Mouse (Mus musculus) liver, embryonic 14.5 days (tissue): Measurements from ENCODE around the gene Uba6. TPM values are rescaled to one million over a fixed set of nuclear protein-coding genes. Genes with fewer than 3 reads are reported as not detected.

Experiments used
- ATAC-seq: fragments of 200-750 bp; cut with Nextera tagmentation; 2 replicates; pipeline ENCODE4 v1.8.0; 2017; ENCODE audit warnings: moderate number of reproducible peaks, mild to moderate bottlenecking, moderate library complexity; ENCODE audit not compliant: insufficient read depth
- DNase-seq, 3 experiments: peaks; one replicate each; pipeline ENCODE4 v3.0.0-alpha.2; 2012 to 2013; ENCODE audit warnings: low read depth in 3 of 3, low spot score in 3 of 3
- H3K27ac ChIP-seq: fragments of 300-500 bp; sonication (generic); 2 replicates; pipeline ENCODE4 v1.5.1; 2014; ENCODE audit warnings: moderate library complexity, mild to moderate bottlenecking, control low read depth, inconsistent platforms
- H3K27me3 ChIP-seq: fragments of 300-500 bp; sonication (generic); 2 replicates; pipeline ENCODE4 v1.6.1; 2014; ENCODE audit warnings: mild to moderate bottlenecking, low read length, moderate library complexity; ENCODE audit not compliant: control insufficient read depth, insufficient read depth
- H3K36me3 ChIP-seq: fragments of 300-500 bp; sonication (generic); replicated peaks from 2 replicates; pipeline ENCODE4 v1.6.1; 2014; ENCODE audit warnings: low read depth; ENCODE audit not compliant: control insufficient read depth, insufficient read depth
- H3K4me1 ChIP-seq, 2 experiments: fragments of 200-500 bp in 1 of 2; fragments of 300-500 bp in 1 of 2; sonication (generic) in 1 of 2; replicated peaks; 2 replicates each; pipeline ENCODE4 v1.6.1; 2012 to 2014; ENCODE audit warnings: antibody characterized with exemption in 1 of 2, inconsistent platforms in 1 of 2, low read length in 1 of 2; ENCODE audit not compliant: control insufficient read depth in 2 of 2, insufficient read depth in 2 of 2
- H3K4me2 ChIP-seq: fragments of 300-500 bp; sonication (generic); 2 replicates; pipeline ENCODE4 v1.6.1; 2014; ENCODE audit warnings: low read depth, mild to moderate bottlenecking, control low read depth, moderate library complexity
- H3K4me3 ChIP-seq, 2 experiments: fragments of 200-500 bp in 1 of 2; fragments of 300-500 bp in 1 of 2; sonication (generic) in 1 of 2; 2 replicates each; pipeline ENCODE4 v1.5.1; 2012 to 2014; ENCODE audit warnings: low read depth in 2 of 2, low read length in 2 of 2, mild to moderate bottlenecking in 2 of 2, control low read depth in 1 of 2, inconsistent platforms in 1 of 2, moderate library complexity in 1 of 2; ENCODE audit not compliant: insufficient read depth in 1 of 2
- H3K9ac ChIP-seq: fragments of 300-500 bp; sonication (generic); replicated peaks from 2 replicates; pipeline ENCODE4 v1.6.1; 2014; ENCODE audit warnings: mild to moderate bottlenecking, control low read depth, moderate library complexity
- H3K9me3 ChIP-seq: fragments of 300-500 bp; sonication (generic); 2 replicates; pipeline ENCODE4 v1.6.1; 2016; ENCODE audit warnings: low read length, mixed read lengths; ENCODE audit not compliant: control insufficient read depth
- CTCF ChIP-seq: IDR thresholded peaks from 2 replicates; pipeline ENCODE4 v1.5.1; 2016; ENCODE audit warnings: antibody characterized with exemption, low read depth, control low read depth
- EP300 ChIP-seq: IDR thresholded peaks from 2 replicates; pipeline ENCODE4 v1.6.1; 2016; ENCODE audit warnings: antibody characterized with exemption, low read depth
- WGBS: fragments of 180-500 bp; shearing (Covaris S2); extraction: QIAGEN DNeasy Blood & Tissue Kit; methylation state at CpG from one replicate; pipeline ENCODE4 v1.1.7; 2014; ENCODE audit not compliant: insufficient replicate concordance; 5-methylcytosine and 5-hydroxymethylcytosine counted together
- polyA plus RNA-seq, 2 experiments: library from polyadenylated mRNA; depleted of rRNA in 1 of 2; stranded (reverse) in 1 of 2; unstranded in 1 of 2; fragments of >200 nt; fragmentation: Nextera tagmentation in 1 of 2; extraction: Ambion mirVana in 1 of 2; gene quantifications; 2 replicates each; pipeline versions ENCODE4 v1.2.1 to v1.2.3; 2012 to 2014

Gene Uba6
- polyA plus RNA-seq, 2 experiments: 2.5 to 4.2 TPM

DNA sequence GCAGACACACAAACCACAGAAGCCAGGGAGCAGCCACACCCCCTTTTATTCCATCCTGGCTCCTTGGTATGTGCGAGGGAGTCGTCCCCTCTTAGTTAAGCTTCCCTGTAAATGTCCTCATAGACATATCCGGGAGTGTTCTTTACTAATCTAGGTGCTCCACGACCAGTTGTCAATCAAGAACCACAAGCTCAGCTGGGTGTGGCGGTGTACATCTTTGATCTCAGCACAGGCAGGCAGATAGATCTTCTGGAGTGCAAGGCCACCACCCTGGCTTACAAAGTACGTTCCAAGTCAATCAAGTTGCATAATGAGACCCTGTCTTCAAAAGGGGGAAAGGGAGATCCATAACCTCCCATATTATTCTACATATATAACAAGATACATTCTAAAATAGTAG lies 103.5 kb downstream of the Uba6 start:
- DNase-seq: no peak
- WGBS: 28% methylated on average over 6 of the region's 6 CpGs

DNA sequence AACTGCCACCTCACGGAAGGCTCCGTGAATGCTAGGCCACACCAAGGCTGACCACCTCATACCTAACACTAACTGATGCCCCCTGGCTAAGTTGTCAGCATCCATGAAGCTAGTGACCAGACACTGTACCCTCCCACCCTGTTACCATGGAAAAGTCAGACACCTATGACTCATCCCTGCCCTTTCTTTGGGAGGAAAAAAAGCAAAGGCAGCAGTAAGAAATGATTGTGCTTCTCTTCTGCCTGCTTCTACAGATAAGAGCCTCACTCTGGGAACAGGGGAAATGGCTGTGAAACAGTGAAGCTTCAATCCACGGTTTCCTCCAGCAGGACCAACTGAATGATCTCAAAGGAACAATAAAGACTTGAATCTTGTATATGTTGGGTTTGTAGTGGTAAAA lies 104.2 kb downstream of the Uba6 start:
- TF ChIP-seq EP300: no peak
- TF ChIP-seq CTCF: no peak
- Histone ChIP-seq H3K9ac (no peak overlapping the region), H3K9me3 (no peaks in the 10 kb centered on the region), H3K4me1 (peaks cover 5 to 17% of the 10 kb centered on the region in 2 experiments; a peak in 3 of 4 replicates), H3K27me3 (no peaks in the 10 kb centered on the region), H3K36me3 (no peaks in the 10 kb centered on the region), H3K4me2 (no peak overlapping the region), H3K4me3 (no peak overlapping the region), H3K27ac (no peak overlapping the region)
- no peak for ATAC-seq
- 23% methylated on average over 3 of the region's 3 CpGs for WGBS
- no peak for DNase-seq

More for the DNA sequence above, 103.5 kb downstream of the Uba6 start:
- Histone ChIP-seq H3K9me3 (no peaks in the 10 kb centered on the region), H3K4me2 (no peak overlapping the region), H3K4me3 (no peak overlapping the region), H3K4me1 (peaks cover 0 to 13% of the 10 kb centered on the region in 2 experiments; a peak in 2 of 4 replicates), H3K27ac (no peak overlapping the region), H3K36me3 (no peaks in the 10 kb centered on the region), H3K27me3 (no peaks in the 10 kb centered on the region), H3K9ac (no peak overlapping the region)
- ATAC-seq: no peak
- TF ChIP-seq EP300 (no peak), CTCF (no peak)

DNA sequence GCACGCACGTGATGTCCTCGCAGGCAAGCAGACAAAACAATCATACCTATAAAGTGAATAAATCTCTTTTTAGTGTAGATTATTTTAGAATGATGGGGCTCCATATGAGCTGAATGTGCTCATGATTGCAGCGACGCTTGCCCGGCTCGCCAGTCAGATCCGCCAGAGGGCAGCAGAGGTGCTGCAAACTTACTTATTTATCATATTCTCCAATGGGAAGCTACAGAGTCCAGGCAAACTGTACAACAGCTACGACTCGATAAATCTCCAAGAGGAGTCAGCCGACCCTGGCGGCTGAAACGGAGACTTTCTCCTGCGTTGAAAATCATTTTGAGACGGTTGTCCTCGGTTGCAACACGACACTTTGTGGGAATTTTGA lies 106.1 kb downstream of the Uba6 start:
- Histone ChIP-seq H3K27me3 (no peaks in the 10 kb centered on the region), H3K9ac (peak overlapping the region; percentile 56), H3K27ac (peak overlapping the region; percentile 65), H3K36me3 (no peaks in the 10 kb centered on the region), H3K4me1 (peaks cover 8 to 20% of the 10 kb centered on the region in 2 experiments; a peak in 3 of 4 replicates), H3K4me2 (peak overlapping the region; percentile 74), H3K4me3 (peak overlapping the region; percentile 55 to 70), H3K9me3 (no peaks in the 10 kb centered on the region)
- ATAC-seq (peak; percentile 17), DNase-seq (peak; percentile 73 to 81 (median 76))
- TF ChIP-seq CTCF (peak; percentile 96), EP300 (no peak)
- WGBS: 1% methylated on average over 17 of the region's 17 CpGs

DNA sequence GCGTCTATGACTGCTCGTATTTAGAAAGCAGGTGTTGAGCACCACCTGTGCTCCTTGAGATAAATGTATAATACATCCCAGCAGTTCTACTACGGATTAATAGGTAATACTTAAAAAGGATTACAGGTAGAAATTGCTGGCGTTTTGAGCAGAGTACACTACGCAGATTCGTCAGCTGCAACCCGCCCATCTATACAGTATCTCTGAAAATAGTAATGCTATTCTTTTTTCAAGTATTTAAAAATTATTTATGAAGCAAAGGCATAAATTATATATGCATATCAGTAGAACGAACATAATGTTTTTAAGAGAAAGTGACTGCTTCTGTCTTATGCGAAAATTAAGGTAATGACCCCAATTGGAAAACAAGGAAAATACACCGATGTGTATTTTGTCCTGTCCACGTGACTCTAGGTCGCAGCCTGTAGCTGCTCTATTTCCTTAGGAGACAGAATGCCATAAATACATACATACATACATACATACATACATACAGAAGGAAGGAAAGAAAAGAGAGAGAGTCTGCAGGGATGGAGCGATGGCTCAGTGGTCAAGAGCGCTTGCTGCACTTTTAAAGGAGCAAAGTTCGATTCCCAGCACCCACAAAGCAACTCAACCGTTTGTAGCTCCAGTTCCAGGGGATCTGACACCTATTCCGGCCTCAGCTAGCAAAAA lies 106.6 kb downstream of the Uba6 start:
- peak; percentile 43 for ATAC-seq
- Histone ChIP-seq H3K9ac (peak overlapping the region; percentile 52), H3K4me2 (peak overlapping the region; percentile 74), H3K9me3 (no peaks in the 10 kb centered on the region), H3K27me3 (no peaks in the 10 kb centered on the region), H3K27ac (peak overlapping the region; percentile 65), H3K36me3 (no peaks in the 10 kb centered on the region), H3K4me1 (peaks cover 8 to 20% of the 10 kb centered on the region in 2 experiments; a peak in 3 of 4 replicates), H3K4me3 (peak overlapping the region; percentile 55 to 67)
- TF ChIP-seq EP300: no peak
- no peak for TF ChIP-seq CTCF
- under 1% methylated on average over 17 of the region's 17 CpGs for WGBS
- DNase-seq: no peak

DNA sequence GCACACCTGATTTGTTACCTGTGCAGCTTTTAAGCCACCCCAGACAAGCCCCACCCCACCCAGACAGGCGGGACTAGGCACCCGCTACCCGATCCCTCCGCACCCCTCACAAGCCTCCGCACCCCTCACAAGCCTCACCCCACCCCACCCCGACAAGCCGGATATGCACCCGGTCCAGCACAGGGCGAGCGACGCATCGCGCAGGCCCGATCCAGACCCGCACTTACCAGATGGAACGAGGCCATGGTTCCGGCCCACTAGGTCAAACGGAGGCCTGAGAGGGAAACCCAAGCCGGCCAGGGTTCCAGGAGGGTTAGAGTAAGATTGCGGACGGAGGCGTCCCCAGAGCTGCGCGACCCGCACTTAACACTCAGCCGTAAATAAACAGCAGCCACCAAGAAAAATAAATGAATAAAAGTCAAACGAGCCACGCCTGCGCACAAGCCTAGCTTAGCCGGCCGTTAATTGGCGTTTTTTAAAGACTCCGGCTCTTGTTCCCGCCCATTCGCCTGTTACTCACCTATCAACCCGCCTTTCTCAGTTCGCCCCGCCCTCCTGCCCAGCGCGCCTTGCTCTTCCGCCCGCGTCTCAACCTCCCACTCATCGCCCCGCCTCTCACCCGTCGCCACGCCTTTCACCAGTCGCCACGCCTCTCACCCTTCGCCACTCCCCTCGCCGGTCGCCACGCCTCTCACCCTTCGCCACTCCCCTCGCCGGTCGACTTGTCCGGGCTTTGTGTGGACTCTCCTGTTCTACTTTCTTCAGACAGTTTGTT lies 107.3 kb downstream of the Uba6 start, which contains the start of gene Cenpc1:
TSS of gene Cenpc1 (minus strand) at position 483 of the 775 bp plus-strand sequence.
- ATAC-seq (peak; percentile 91), DNase-seq (peak; percentile 96 to 97 (median 96))
- under 1% methylated on average over 60 of the region's 60 CpGs for WGBS
- H3K36me3 ChIP-seq: no peaks in the 10 kb centered on the region
- peak within 1 kb of the TSS; percentile 82 for H3K9ac ChIP-seq
- TF ChIP-seq CTCF (no peak), EP300 (0 out of 2 replicates have a peak, but pooled peaks have one; percentile 31)
- peaks cover 8 to 20% of the 10 kb centered on the region in 2 experiments; a peak in 3 of 4 replicates for H3K4me1 ChIP-seq
- H3K4me3 ChIP-seq: peak within 1 kb of the TSS; percentile 67 to 91
- H3K9me3 ChIP-seq: no peaks in the 10 kb centered on the region
- H3K4me2 ChIP-seq: peak within 1 kb of the TSS; percentile 74
- H3K27me3 ChIP-seq: no peaks in the 10 kb centered on the region
- peak within 1 kb of the TSS; percentile 92 for H3K27ac ChIP-seq
